Mouse (Mus musculus) C2C12 (cell line): Measurements from ENCODE around the gene Syt15. TPM values are rescaled to one million over a fixed set of nuclear protein-coding genes. Genes with fewer than 3 reads are reported as not detected.

ENCODE experiments used
- H3K27me3 ChIP-seq: one replicate; pipeline ENCODE4 v1.6.1; 2011; ENCODE audit not compliant: control insufficient read depth, insufficient read depth, insufficient read length
- H3K36me3 ChIP-seq: one replicate; pipeline ENCODE4 v1.6.1; 2011; ENCODE audit not compliant: control insufficient read depth, insufficient read depth
- H3K4me3 ChIP-seq: one replicate; pipeline ENCODE4 v1.5.1; 2011; ENCODE audit warnings: mild to moderate bottlenecking, control low read depth; ENCODE audit not compliant: poor library complexity, insufficient read depth, severe bottlenecking
- H3K79me2 ChIP-seq: one replicate; pipeline ENCODE4 v1.6.1; 2011; ENCODE audit not compliant: control insufficient read depth, insufficient read depth
- H3K79me3 ChIP-seq: one replicate; pipeline ENCODE4 v1.6.1; 2011; ENCODE audit warnings: low read depth, control low read depth
- H3ac ChIP-seq: one replicate; pipeline ENCODE3; 2011; ENCODE audit warnings: low read depth; ENCODE audit not compliant: control insufficient read depth, insufficient read length
- CEBPB ChIP-seq: IDR thresholded peaks from one replicate; pipeline ENCODE4 v1.6.1; 2011; ENCODE audit warnings: low read depth, mild to moderate bottlenecking, control low read depth, moderate library complexity
- CTCF ChIP-seq: IDR thresholded peaks from one replicate; pipeline ENCODE4 v1.5.1; 2011; ENCODE audit not compliant: control insufficient read depth, insufficient read depth, insufficient read length
- FOSL1 ChIP-seq: IDR thresholded peaks from one replicate; pipeline ENCODE4 v1.8.0; 2011; ENCODE audit warnings: mild to moderate bottlenecking, low read length; ENCODE audit not compliant: poor library complexity, insufficient read depth, severe bottlenecking
- MAX ChIP-seq: IDR thresholded peaks from one replicate; pipeline ENCODE4 v1.6.1; 2011; ENCODE audit warnings: mild to moderate bottlenecking, control low read depth
- MYOD1 ChIP-seq: IDR thresholded peaks from one replicate; pipeline ENCODE4 v1.6.1; 2011; ENCODE audit warnings: low read depth; ENCODE audit not compliant: control insufficient read depth, insufficient read length
- MYOG ChIP-seq: IDR thresholded peaks from one replicate; pipeline ENCODE4 v1.6.1; 2011; ENCODE audit not compliant: control insufficient read depth, insufficient read length; ENCODE audit errors: extremely low read depth
- USF1 ChIP-seq: IDR thresholded peaks from one replicate; pipeline ENCODE4 v1.6.1; 2011; ENCODE audit warnings: low read depth, mild to moderate bottlenecking, control low read depth, moderate library complexity
- polyA plus RNA-seq: library from polyadenylated mRNA; unstranded; fragments of >200 nt; fragmentation: generic; extraction: Trizol; gene quantifications from one replicate; pipeline ENCODE4 v1.2.1, GENCODE M21; 2012; ENCODE audit warnings: missing spikeins

Gene Syt15
- polyA plus RNA-seq, 1 experiment: 0.01 TPM

DNA sequence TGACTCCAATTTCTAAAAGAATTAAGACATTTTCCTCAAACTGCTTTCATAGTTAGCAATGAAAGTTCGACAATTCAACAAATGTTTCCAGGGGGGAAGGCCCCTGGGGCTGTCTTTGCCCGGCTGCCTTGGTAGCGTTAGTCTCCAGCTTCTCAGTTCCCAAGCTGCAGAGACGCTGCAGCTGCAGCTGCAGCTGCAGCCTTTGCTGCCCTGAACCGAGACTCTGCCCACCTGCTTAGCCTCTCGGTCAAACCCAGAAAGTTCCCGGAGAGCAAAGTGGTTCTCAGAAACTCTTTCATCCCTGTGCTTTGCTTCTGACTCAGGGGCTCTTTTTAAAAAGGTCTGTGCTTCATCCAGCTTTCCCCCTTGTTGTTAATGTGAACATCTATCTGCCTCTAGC, 12.9 kb downstream of the Syt15 start:
- TF ChIP-seq CEBPB (no peak), FOSL1 (no peak), CTCF (no peak), MYOG (no peak), USF1 (no peak), MYOD1 (no peak), MAX (no peak)

DNA sequence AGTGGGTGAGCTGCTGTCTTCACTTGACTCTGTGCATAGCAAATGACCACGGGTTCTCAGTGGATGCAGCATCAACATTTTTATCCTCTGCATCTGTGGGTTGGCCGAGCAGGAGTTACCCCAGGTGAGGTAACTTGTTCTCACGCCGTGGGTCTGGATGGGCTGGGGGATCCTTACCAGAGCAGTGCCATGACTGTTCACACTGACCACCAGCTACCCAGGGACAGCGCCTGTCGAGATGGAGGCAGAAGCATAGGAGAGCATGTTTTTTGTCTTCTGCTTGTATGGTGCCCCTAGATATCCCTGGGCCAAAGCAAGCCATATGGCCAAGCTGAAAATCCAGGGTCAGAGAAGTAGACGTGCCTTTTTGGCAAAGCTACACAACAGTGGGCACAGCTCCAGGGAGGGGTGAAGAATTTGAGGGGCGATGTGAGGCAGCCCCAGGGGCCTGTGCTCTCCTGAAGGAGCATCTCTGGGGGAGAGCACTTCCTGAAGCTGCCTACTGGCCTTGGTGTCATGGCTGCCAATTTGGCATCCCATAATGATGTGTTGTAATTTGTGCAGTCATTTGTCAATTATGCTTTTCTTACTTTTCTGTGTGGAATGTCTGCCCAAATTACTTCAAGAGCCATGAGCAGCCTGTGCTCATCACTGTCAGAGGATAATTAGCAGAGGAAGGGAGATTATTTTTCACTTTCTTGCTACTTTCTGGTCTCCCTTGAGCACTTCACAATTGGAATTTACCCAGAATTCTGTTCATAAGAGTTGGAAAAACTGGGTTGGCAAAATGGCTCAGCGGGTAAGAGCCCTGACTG, 13.7 kb downstream of the Syt15 start:
- Histone ChIP-seq H3K36me3 (peaks cover 8% of the 10 kb centered on the region), H3ac (no peak overlapping the region), H3K27me3 (no peaks in the 10 kb centered on the region), H3K79me2 (no peaks in the 10 kb centered on the region), H3K4me3 (no peak overlapping the region), H3K79me3 (no peaks in the 10 kb centered on the region)
- TF ChIP-seq CEBPB (no peak), MYOG (no peak), FOSL1 (no peak), CTCF (no peak), USF1 (no peak), MAX (no peak), MYOD1 (no peak)

More for the DNA sequence above, 12.9 kb downstream of the Syt15 start:
- Histone ChIP-seq H3ac (no peak overlapping the region), H3K79me3 (no peaks in the 10 kb centered on the region), H3K4me3 (no peak overlapping the region), H3K27me3 (no peaks in the 10 kb centered on the region), H3K79me2 (no peaks in the 10 kb centered on the region), H3K36me3 (peaks cover 6% of the 10 kb centered on the region)

DNA sequence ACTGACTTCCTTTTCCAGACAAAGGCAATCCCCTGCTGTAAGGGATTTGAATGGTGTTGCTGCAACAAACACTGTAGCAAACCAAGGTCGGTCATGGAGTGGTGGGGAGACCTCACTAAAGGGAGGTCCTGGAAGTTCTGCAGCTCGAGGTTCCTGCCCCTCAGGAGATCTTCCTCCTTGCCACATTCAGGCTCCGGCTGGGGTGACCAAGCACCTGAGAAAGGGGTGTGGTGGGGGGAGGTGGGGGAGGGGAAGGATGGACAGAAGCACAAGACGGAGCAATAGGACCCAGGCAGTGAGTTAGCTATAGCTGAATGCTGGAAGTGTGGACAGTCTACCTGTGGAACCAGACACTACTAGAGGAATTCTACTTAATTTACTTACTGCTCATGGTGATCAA, 14.5 kb downstream of the Syt15 start:
- Histone ChIP-seq H3K79me3 (no peaks in the 10 kb centered on the region), H3K36me3 (peaks cover 11% of the 10 kb centered on the region), H3K27me3 (no peaks in the 10 kb centered on the region), H3K79me2 (no peaks in the 10 kb centered on the region), H3K4me3 (no peak overlapping the region), H3ac (no peak overlapping the region)
- TF ChIP-seq FOSL1: no peak
- TF ChIP-seq CTCF: no peak
- TF ChIP-seq MYOD1: no peak
- no peak for TF ChIP-seq USF1
- no peak for TF ChIP-seq MAX
- no peak for TF ChIP-seq MYOG
- no peak for TF ChIP-seq CEBPB

DNA sequence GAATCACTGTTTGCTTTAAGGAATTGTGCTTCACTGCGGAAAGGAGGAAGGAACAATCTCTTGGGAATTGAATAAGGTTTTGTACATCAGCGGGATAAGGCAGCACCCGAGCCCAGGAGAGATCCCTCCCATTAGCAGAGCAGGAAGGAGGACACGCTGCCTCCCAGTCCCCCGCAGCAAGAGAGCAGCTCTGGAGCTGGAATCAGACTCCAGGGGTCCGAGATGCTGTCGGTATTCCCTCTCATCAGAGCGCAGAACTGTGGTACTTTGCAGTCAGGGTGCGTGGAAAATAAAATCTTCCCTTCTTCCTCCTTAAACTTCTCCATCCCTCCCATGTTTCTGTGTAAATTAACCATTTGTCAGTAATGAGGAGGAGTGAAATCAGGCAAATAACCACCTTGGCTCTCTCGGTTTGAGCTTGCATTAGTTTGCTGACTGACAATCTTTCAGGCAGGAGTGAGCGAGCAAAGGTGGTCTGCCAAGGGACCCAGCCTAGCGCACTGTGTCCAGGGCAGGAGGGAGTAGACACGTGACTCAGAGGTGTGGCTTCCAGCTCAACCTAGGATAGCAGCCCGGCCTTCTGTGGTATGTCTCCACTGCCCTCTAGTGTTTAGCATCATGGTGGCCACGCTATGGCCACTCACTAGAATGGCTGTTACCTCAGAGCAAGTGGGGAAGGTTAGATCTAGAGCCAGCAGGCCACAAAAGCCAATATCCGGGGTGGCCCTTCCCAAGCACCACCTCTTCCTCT, 15.4 kb downstream of the Syt15 start:
- Histone ChIP-seq H3K36me3 (peaks cover 11% of the 10 kb centered on the region), H3K79me3 (no peaks in the 10 kb centered on the region), H3K79me2 (no peaks in the 10 kb centered on the region), H3ac (no peak overlapping the region), H3K27me3 (no peaks in the 10 kb centered on the region), H3K4me3 (no peak overlapping the region)
- TF ChIP-seq MAX: peak; percentile 25
- peak; percentile 97 for TF ChIP-seq USF1
- peak; percentile 75 for TF ChIP-seq CTCF
- TF ChIP-seq FOSL1: no peak

DNA sequence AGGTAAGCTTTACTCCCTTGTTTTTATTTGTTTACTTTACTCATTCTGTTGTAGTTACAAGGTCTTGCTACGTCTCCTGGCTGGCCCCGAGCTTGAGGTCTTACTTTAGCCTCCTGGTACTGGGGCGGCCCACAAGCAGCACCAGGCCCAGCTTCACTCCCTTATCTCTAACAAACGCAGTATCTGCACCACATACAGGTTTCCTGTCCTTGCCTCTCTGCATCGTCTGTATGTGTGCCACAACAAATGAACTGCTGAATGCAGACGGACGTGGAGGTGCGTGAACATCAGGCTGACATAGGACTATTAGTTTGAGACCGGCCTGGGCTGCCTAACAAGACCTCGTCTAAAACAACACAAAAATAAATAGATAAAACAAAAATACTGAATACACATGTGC, 20.9 kb downstream of the Syt15 start:
- no peak overlapping the region for H3K4me3 ChIP-seq
- no peaks in the 10 kb centered on the region for H3K79me2 ChIP-seq
- TF ChIP-seq MYOG (no peak), MAX (no peak), CTCF (no peak), USF1 (no peak), CEBPB (no peak), FOSL1 (no peak), MYOD1 (no peak)
- H3K79me3 ChIP-seq: no peaks in the 10 kb centered on the region
- H3ac ChIP-seq: no peak overlapping the region
- H3K27me3 ChIP-seq: no peaks in the 10 kb centered on the region
- peaks cover 13% of the 10 kb centered on the region for H3K36me3 ChIP-seq
